Mouse (Mus musculus) embryo, embryonic 11.5 days (tissue): ENCODE results near the gene Eif4a2.
A peak's percentile ranks its signal among the peaks of the same experiment; 100 is the strongest.
"Not testable (repeated sequence)": the region's sequence is repeated elsewhere in the genome, so short reads cannot be mapped to it uniquely, and the experiment has no call there.

Experiments used
- DNase-seq: peaks from one replicate; pipeline ENCODE4 v3.0.0-alpha.2; 2012; ENCODE audit warnings: low read depth, low spot score

The Eif4a2 gene

GRCm38 (mm10) chr16:23107231-23107942, at the start of gene Eif4a2:
Eif4a2 (plus strand) TSS chr16:23107444.
- peak; percentile 87 for DNase-seq

- DNase-seq, result not testable (repeated sequence)
These were observed 49.4 kb upstream of the Eif4a2 start, which contains the start of gene Kng1 for GRCm38 (mm10) chr16:23057668-23058447. Kng1 (plus strand) TSS chr16:23057865.

- not testable (repeated sequence) for DNase-seq
These were observed 47.6 kb upstream of the Eif4a2 start for GRCm38 (mm10) chr16:23059630-23060029.

- not testable (repeated sequence) for DNase-seq
These were observed 46.4 kb upstream of the Eif4a2 start for GRCm38 (mm10) chr16:23060781-23061325.

GRCm38 (mm10) chr16:23077516-23077915, 29.7 kb upstream of the Eif4a2 start:
- not testable (repeated sequence) for DNase-seq

GRCm38 (mm10) chr16:23087159-23087558, 20.1 kb upstream of the Eif4a2 start:
- DNase-seq, result not testable (repeated sequence)

- not testable (repeated sequence) for DNase-seq
These were observed 19.5 kb upstream of the Eif4a2 start for GRCm38 (mm10) chr16:23087712-23088111.

- not testable (repeated sequence) for DNase-seq
These were observed 18.8 kb upstream of the Eif4a2 start for GRCm38 (mm10) chr16:23088491-23088890.

- not testable (repeated sequence) for DNase-seq
These were observed 15.9 kb upstream of the Eif4a2 start for GRCm38 (mm10) chr16:23091345-23091744.

GRCm38 (mm10) chr16:23093321-23093953, 13.8 kb upstream of the Eif4a2 start:
- no peak for DNase-seq

GRCm38 (mm10) chr16:23094136-23094535, 13.1 kb upstream of the Eif4a2 start:
- DNase-seq, result no peak

GRCm38 (mm10) chr16:23095581-23095980, 11.7 kb upstream of the Eif4a2 start:
- not testable (repeated sequence) for DNase-seq

- DNase-seq, result not testable (repeated sequence)
These were observed 10.4 kb upstream of the Eif4a2 start for GRCm38 (mm10) chr16:23096886-23097285.

GRCm38 (mm10) chr16:23097290-23098104, 9.7 kb upstream of the Eif4a2 start:
- DNase-seq, result not testable (repeated sequence)

- DNase-seq, result not testable (repeated sequence)
These were observed 9.2 kb upstream of the Eif4a2 start for GRCm38 (mm10) chr16:23098105-23098452.

- no peak for DNase-seq
These were observed 7.6 kb upstream of the Eif4a2 start for GRCm38 (mm10) chr16:23099632-23100031.

- DNase-seq, result no peak
These were observed 7.1 kb upstream of the Eif4a2 start for GRCm38 (mm10) chr16:23100099-23100575.

GRCm38 (mm10) chr16:23100613-23101012, 6.6 kb upstream of the Eif4a2 start:
- no peak for DNase-seq

- DNase-seq, result no peak
These were observed 4.8 kb upstream of the Eif4a2 start for GRCm38 (mm10) chr16:23102340-23103037.

- DNase-seq, result no peak
These were observed 4.1 kb upstream of the Eif4a2 start for GRCm38 (mm10) chr16:23103038-23103745.
